Mouse (Mus musculus) lung, embryonic 15.5 days (tissue): ENCODE results near the gene Hist1h2ac. TPM values are rescaled to one million over a fixed set of nuclear protein-coding genes. Genes with fewer than 3 reads are reported as not detected.
A peak's percentile ranks its signal among the peaks of the same experiment; 100 is the strongest.
"Not testable (repeated sequence)": the region's sequence is repeated elsewhere in the genome, so short reads cannot be mapped to it uniquely, and the experiment has no call there.

Source experiments
- ATAC-seq: fragments of 200-750 bp; cut with Nextera tagmentation; 2 replicates; pipeline ENCODE4 v1.8.0; 2017; ENCODE audit warnings: moderate number of reproducible peaks, borderline replicate concordance; ENCODE audit not compliant: low FRiP score, low TSS enrichment; ENCODE audit errors: extremely low read depth
- H3K27ac ChIP-seq: fragments of 300-500 bp; sonication (generic); 2 replicates; pipeline ENCODE4 v1.5.1; 2015; ENCODE audit warnings: moderate library complexity, mild to moderate bottlenecking, inconsistent platforms
- H3K27me3 ChIP-seq: fragments of 300-500 bp; sonication (generic); 2 replicates; pipeline ENCODE4 v1.6.1; 2015; ENCODE audit warnings: inconsistent platforms
- H3K36me3 ChIP-seq: fragments of 300-500 bp; sonication (generic); 2 replicates; pipeline ENCODE4 v1.6.1; 2015; ENCODE audit warnings: inconsistent platforms
- H3K4me1 ChIP-seq: fragments of 300-500 bp; sonication (generic); 2 replicates; pipeline ENCODE4 v1.6.1; 2015; ENCODE audit warnings: inconsistent platforms
- H3K4me2 ChIP-seq: fragments of 300-500 bp; sonication (generic); 2 replicates; pipeline ENCODE4 v1.6.1; 2015; ENCODE audit warnings: inconsistent platforms, mild to moderate bottlenecking, moderate library complexity
- H3K4me3 ChIP-seq: fragments of 300-500 bp; sonication (generic); 2 replicates; pipeline ENCODE4 v1.5.1; 2015; ENCODE audit warnings: mild to moderate bottlenecking, inconsistent platforms
- H3K9ac ChIP-seq: fragments of 300-500 bp; sonication (generic); 2 replicates; pipeline ENCODE4 v1.6.1; 2015; ENCODE audit warnings: inconsistent platforms
- H3K9me3 ChIP-seq: fragments of 300-500 bp; sonication (generic); 2 replicates; pipeline ENCODE4 v1.6.1; 2016; ENCODE audit warnings: inconsistent platforms
- WGBS: fragments of 180-500 bp; shearing (Covaris S2); methylation state at CpG from one replicate; pipeline ENCODE4 v1.1.7; 2015; 5-methylcytosine and 5-hydroxymethylcytosine counted together
- microRNA-seq: library from miRNA; unstranded; fragments of <30 nt; microRNA quantifications from one replicate; pipeline ENCODE4, GENCODE M21; 2016
- polyA plus RNA-seq: library from polyadenylated mRNA; unstranded; fragments of >200 nt; fragmentation: Nextera tagmentation; extraction: Ambion mirVana; gene quantifications from 2 replicates; pipeline ENCODE4 v1.2.1, GENCODE M21; 2015

Hist1h2ac gene
- polyA plus RNA-seq, 1 experiment from 2014 or later = 1.8 TPM

DNA sequence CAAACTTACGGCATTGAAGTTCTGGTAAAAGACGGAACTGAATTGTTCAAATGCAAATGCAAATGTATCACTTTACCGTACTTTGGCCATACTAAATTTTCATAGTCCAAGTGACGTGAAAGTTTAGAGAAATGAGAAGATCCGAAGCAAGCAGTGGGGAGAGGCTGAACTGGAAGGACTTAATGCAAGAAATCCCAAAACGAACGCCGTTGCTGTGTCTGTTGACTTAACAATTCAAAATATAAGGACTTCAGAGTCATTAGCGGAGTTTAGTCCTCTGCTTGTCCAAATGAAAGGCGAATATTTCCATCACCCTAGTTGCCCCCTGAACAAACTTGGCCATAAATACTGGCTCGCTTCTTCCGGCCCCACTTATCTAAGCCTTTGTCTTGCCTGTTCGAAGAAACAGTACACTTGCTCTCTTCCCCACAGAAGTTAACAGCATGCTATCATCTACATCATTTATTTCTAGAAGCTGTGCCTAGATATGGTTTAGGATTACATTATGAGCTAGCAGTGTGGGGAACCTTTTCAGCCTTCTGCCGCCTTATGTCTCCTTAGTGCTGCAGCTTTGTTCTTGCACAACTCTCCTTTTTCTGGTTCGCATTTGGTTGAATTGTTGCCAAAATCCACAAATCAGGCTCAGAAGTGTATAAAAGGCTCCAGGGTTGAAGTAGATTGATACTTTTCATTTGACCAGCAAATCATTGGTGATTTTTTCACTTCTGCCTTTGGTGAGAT lies 1.5 kb upstream of the Hist1h2ac start:
- H3K4me3 ChIP-seq = peak overlapping the region; percentile 49
- 1% methylated on average over 15 of the region's 15 CpGs for WGBS
- peaks cover 18% of the 10 kb centered on the region for H3K4me1 ChIP-seq
- peak overlapping the region; percentile 66 for H3K9ac ChIP-seq
- H3K27ac ChIP-seq = peak overlapping the region; percentile 99
- no peak for ATAC-seq
- peak overlapping the region; percentile 65 for H3K4me2 ChIP-seq
- no peaks in the 10 kb centered on the region for H3K36me3 ChIP-seq
- H3K9me3 ChIP-seq = no peaks in the 10 kb centered on the region
- H3K27me3 ChIP-seq = no peaks in the 10 kb centered on the region

DNA sequence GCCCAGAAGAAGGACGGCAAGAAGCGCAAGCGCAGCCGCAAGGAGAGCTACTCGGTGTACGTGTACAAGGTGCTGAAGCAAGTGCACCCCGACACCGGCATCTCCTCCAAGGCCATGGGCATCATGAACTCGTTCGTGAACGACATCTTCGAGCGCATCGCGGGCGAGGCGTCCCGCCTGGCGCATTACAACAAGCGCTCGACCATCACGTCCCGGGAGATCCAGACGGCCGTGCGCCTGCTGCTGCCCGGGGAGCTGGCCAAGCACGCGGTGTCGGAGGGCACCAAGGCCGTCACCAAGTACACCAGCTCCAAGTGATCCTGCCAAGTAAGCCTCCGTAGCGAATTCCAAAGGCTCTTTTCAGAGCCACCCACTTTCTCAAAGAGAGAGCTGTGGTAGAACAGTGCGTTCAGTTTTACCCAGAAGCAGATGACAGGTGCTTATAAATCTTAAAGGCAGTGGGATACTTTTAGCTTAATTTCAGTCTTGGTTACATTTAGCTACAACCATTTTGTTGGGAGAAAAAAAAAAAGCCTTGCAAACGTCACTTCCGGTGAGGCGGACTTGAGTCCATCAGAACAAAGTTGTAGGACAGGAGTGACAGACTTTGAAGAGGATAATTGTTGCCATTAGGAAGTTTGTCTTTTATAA lies 672 bp upstream of the Hist1h2ac start:
- Histone ChIP-seq H3K9ac (peak overlapping the region; percentile 66), H3K4me3 (peak overlapping the region; percentile 49)

DNA sequence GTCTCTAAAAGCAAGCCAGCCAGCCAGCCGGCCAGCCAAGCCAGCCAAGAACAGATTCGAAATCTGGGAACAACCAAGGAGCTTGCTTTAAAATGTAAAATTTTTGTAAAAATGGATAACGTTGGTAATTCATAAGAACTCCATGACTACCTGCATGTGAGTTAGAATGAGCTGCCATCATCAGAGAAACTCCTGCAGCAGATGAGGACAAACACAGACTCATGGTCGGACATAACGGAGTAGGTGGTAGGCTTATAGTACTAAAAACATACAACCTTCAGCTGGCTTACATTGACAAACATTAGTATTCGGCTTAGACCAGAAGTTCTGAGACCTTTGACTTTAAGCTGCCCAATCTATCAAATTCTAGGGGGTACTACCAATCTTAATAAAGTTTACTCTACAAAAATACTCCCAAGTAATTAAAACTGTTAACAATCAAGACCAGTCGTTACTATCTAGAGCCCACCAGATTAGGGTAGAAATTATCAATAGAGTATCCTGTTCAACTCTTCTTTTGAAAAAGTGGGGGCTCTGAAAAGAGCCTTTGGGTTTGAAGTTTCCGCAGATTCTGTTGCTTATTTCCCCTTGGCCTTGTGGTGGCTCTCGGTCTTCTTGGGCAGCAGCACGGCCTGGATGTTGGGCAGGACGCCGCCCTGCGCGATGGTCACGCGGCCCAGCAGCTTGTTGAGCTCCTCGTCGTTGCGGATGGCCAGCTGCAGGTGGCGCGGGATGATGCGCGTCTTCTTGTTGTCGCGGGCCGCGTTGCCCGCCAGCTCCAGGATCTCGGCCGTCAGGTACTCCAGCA lies 597 bp downstream of the Hist1h2ac start:
- H3K36me3 ChIP-seq, H3K27me3 ChIP-seq, H3K9me3 ChIP-seq: not testable (repeated sequence)
- Histone ChIP-seq H3K4me2 (peak overlapping the region; percentile 59), H3K9ac (peak overlapping the region; percentile 51), H3K4me1 (peaks cover 18% of the 10 kb centered on the region), H3K27ac (peak overlapping the region; percentile 99), H3K4me3 (peak overlapping the region; percentile 49)
- WGBS = 6% methylated on average over 15 of the region's 30 CpGs
- ATAC-seq = peak; percentile 29; the same call in 1 of the 2 replicates

More for the DNA sequence above, 672 bp upstream of the Hist1h2ac start:
- H3K9me3 ChIP-seq, H3K27me3 ChIP-seq, H3K36me3 ChIP-seq: not testable (repeated sequence)
- peaks cover 18% of the 10 kb centered on the region for H3K4me1 ChIP-seq
- ATAC-seq = peak; percentile 13
- H3K4me2 ChIP-seq = peak overlapping the region; percentile 65
- peak overlapping the region; percentile 99 for H3K27ac ChIP-seq
- WGBS = under 1% methylated on average over 13 of the region's 37 CpGs

DNA sequence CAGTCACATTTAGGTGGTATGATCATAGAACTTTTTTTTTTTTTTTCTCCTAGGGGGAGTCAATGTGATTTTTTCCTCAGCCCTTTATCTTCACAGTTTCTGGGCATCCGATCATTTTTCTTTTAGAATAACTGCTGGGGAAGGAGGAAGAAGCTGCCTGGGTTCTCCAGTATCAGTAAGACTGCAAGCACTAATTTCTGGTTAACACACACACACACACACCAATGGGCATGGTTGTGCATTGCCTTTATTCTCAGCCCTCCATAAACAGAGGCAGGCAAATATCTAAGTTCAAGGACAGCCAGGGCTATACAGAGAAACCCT lies 1.2 kb downstream of the Hist1h2ac start:
- 17% methylated on average over 1 of the region's 1 CpGs for WGBS
- Histone ChIP-seq H3K9me3 (no peaks in the 10 kb centered on the region), H3K27ac (peak overlapping the region; percentile 99), H3K4me2 (peak overlapping the region; percentile 59), H3K36me3 (no peaks in the 10 kb centered on the region), H3K4me3 (peak overlapping the region; percentile 49), H3K9ac (peak overlapping the region; percentile 51), H3K27me3 (no peaks in the 10 kb centered on the region), H3K4me1 (peaks cover 18% of the 10 kb centered on the region)
- ATAC-seq = no peak

DNA sequence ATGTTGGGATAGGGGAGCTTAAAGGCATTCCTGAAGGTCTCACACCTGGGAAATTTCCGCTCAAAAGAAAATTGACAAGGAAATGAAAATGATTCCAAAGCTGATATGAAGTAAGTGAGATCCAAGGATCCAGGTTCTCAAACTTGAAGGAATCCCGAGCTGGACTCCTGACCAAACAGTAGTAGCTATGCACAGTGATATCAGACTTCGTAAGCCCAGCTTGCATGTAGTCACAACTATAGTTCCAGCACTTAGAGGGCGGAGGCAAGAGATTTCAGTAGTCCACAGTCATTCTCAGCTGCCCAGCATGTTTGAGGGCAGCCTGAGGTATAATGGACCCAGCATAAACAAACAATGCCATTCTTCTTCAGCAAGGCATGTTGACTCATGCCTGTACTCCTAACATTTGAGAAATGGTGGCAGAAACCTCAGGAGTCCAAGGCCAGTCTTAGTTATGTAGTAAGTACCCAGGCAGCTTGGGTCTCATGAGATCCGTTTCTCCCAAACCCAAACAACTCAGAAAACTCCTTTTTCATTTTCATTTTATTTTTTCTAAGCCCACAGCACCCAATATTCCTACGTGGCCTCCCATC lies 1.7 kb downstream of the Hist1h2ac start:
- peak overlapping the region; percentile 99 for H3K27ac ChIP-seq

DNA sequence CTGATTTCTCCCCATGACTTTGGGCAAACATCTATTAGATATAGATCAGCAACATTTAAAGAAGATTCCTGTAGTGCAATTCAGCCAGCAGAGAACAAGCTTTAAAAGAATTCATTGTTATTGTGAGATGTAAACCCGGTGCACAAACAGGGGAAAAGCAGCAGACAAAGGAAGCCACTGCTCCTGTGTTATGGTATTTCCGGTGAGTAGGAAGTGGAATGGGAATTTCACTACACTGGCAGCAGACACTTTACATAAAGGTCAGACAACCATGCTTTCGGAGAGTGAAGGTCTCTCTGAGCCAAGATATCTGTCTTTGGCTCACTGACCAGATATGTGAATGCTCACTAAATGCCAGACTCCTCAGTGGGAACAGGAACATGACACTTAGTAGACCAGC lies 21.2 kb downstream of the Hist1h2ac start:
- no peak overlapping the region for H3K9ac ChIP-seq
- H3K4me2 ChIP-seq = no peak overlapping the region
- H3K27me3 ChIP-seq = no peaks in the 10 kb centered on the region
- H3K27ac ChIP-seq = no peak overlapping the region
- no peak for ATAC-seq
- no peaks in the 10 kb centered on the region for H3K4me1 ChIP-seq
- H3K9me3 ChIP-seq = no peaks in the 10 kb centered on the region
- H3K4me3 ChIP-seq = no peak overlapping the region
- 50% methylated on average over 3 of the region's 3 CpGs for WGBS
- H3K36me3 ChIP-seq = no peaks in the 10 kb centered on the region

More for the DNA sequence above, 1.7 kb downstream of the Hist1h2ac start:
- no peaks in the 10 kb centered on the region for H3K27me3 ChIP-seq
- WGBS = 70% methylated on average over 6 of the region's 6 CpGs
- H3K4me1 ChIP-seq = peaks cover 16% of the 10 kb centered on the region
- H3K36me3 ChIP-seq = no peaks in the 10 kb centered on the region
- no peaks in the 10 kb centered on the region for H3K9me3 ChIP-seq
- ATAC-seq = no peak
- no peak overlapping the region for H3K4me3 ChIP-seq
- peak overlapping the region; percentile 51; the same call in 1 of the 2 replicates for H3K9ac ChIP-seq
- peak overlapping the region; percentile 59 for H3K4me2 ChIP-seq

DNA sequence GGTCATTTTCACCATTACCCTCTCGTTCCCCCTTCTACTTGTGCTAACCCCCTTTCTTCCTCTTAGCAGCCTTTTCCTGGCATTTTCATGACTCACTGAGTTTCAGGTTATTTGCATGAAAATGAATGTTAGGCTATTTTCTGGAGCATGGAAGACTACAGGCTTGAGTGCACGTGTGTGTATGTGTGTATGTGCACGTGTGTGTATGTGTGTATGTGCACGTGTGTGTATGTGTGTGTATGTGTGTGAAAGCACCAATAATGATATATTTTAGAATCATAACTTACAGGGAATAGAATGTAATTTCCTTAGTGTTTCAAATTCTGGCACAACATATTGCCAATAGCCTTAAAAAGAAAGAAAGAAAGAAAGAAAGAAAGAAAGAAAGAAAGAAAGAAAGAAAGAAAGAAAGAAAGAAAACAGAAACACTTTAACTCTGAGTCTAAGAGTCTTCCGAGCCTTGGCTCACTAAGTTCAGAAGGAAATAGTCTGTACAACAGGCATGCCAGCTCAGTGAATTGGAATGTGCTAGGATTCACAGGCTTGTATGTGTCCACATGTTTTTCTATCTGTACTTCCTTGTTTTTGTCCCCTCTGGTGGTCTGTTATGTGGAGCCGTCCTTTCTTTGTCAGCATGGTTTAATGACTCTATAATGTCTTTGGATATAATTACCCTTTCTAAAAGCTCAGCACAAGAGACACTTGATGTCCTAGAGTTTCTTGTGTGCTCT lies 23.9 kb downstream of the Hist1h2ac start:
- Histone ChIP-seq H3K36me3 (no peaks in the 10 kb centered on the region), H3K4me3 (no peak overlapping the region), H3K4me1 (no peaks in the 10 kb centered on the region), H3K9me3 (no peaks in the 10 kb centered on the region), H3K27me3 (no peaks in the 10 kb centered on the region), H3K4me2 (no peak overlapping the region), H3K9ac (no peak overlapping the region), H3K27ac (no peak overlapping the region)
- WGBS = 62% methylated on average over 6 of the region's 6 CpGs
- ATAC-seq = no peak

Small RNA genes within 50 kb of the gene (microRNA-seq; reads per million reads assigned to microRNA genes)
- not detected for gene Gm44350

Other genes with a start within 250 kb of the Hist1h2ac start
- gene Btn1a1, start 218.0 kb downstream of the Hist1h2ac start, polyA plus RNA-seq = 0.14 and 0.26 TPM in 2 replicates
- gene Btn2a2, start 195.1 kb downstream of the Hist1h2ac start, polyA plus RNA-seq = 0.16 and 0.21 TPM in 2 replicates
- gene Hist1h4h, start 152.9 kb downstream of the Hist1h2ac start, polyA plus RNA-seq = 6.9 and 8.1 TPM in 2 replicates
- gene Hist1h2af, start 150.0 kb downstream of the Hist1h2ac start, polyA plus RNA-seq = 6.2 and 8.4 TPM in 2 replicates
- 9.5 and 10.8 TPM in 2 replicates for gene Hist1h3g, start 148.5 kb downstream of the Hist1h2ac start, polyA plus RNA-seq
- 1.4 TPM in 2 replicates for gene Hist1h2bh, start 140.6 kb downstream of the Hist1h2ac start, polyA plus RNA-seq
- gene Hist1h3f, start 139.9 kb downstream of the Hist1h2ac start, polyA plus RNA-seq = 0.75 and 1.5 TPM in 2 replicates
- 1.7 and 2.1 TPM in 2 replicates for gene Hist1h4f, start 132.3 kb downstream of the Hist1h2ac start, polyA plus RNA-seq
- 0.78 and 0.86 TPM in 2 replicates for gene Hist1h1d, start 130.7 kb downstream of the Hist1h2ac start, polyA plus RNA-seq
- gene Hist1h3e, start 121.6 kb downstream of the Hist1h2ac start, polyA plus RNA-seq = 7.1 and 7.9 TPM in 2 replicates
- gene Hist1h2ae, start 112.7 kb downstream of the Hist1h2ac start, polyA plus RNA-seq = 143 and 164 TPM in 2 replicates
- 14.5 and 17.7 TPM in 2 replicates for gene Hist1h2bg, start 112.6 kb downstream of the Hist1h2ac start, polyA plus RNA-seq
- 10.1 and 10.2 TPM in 2 replicates for gene Hist1h2bf, start 109.8 kb downstream of the Hist1h2ac start, polyA plus RNA-seq
- 3.1 and 4.6 TPM in 2 replicates for gene Hist1h2ad, start 109.6 kb downstream of the Hist1h2ac start, polyA plus RNA-seq
- 9.4 and 10.2 TPM in 2 replicates for gene Hist1h3d, start 108.2 kb downstream of the Hist1h2ac start, polyA plus RNA-seq
- 160 and 177 TPM in 2 replicates for gene Hist1h4d, start 102.3 kb downstream of the Hist1h2ac start, polyA plus RNA-seq
- 2.5 and 3.6 TPM in 2 replicates for gene Hist1h2be, start 62.8 kb downstream of the Hist1h2ac start, polyA plus RNA-seq
- 28.3 and 28.5 TPM in 2 replicates for gene Hist1h1e, start 61.4 kb downstream of the Hist1h2ac start, polyA plus RNA-seq
- 60.8 and 63.6 TPM in 2 replicates for gene Hist1h2bc, start 251 bp upstream of the Hist1h2ac start, polyA plus RNA-seq
- gene Hist1h1t, start 11.9 kb upstream of the Hist1h2ac start, polyA plus RNA-seq = 0.22 and 0.35 TPM in 2 replicates
- 8.2 and 9.4 TPM in 2 replicates for gene Hist1h4c, start 14.5 kb upstream of the Hist1h2ac start, polyA plus RNA-seq
- 8.6 and 10.8 TPM in 2 replicates for gene Hfe, start 26.9 kb upstream of the Hist1h2ac start, polyA plus RNA-seq
- 36.2 and 37.0 TPM in 2 replicates for gene Hist1h1c, start 54.9 kb upstream of the Hist1h2ac start, polyA plus RNA-seq
- 12.0 and 13.7 TPM in 2 replicates for gene Hist1h3c, start 61.7 kb upstream of the Hist1h2ac start, polyA plus RNA-seq
- 3.2 and 4.1 TPM in 2 replicates for gene Hist1h2bb, start 62.8 kb upstream of the Hist1h2ac start, polyA plus RNA-seq
- gene Hist1h2ab, start 67.2 kb upstream of the Hist1h2ac start, polyA plus RNA-seq = 74.3 and 83.5 TPM in 2 replicates
- gene Hist1h3b, start 68.3 kb upstream of the Hist1h2ac start, polyA plus RNA-seq = 12.0 and 18.6 TPM in 2 replicates
- 5.8 and 7.5 TPM in 2 replicates for gene Hist1h4b, start 73.1 kb upstream of the Hist1h2ac start, polyA plus RNA-seq
- 0.69 TPM in 1 of 2 replicates, not detected in the other for gene Hist1h4a, start 77.3 kb upstream of the Hist1h2ac start, polyA plus RNA-seq
- 8.3 and 8.5 TPM in 2 replicates for gene Hist1h3a, start 78.4 kb upstream of the Hist1h2ac start, polyA plus RNA-seq
- gene Hist1h1a, start 79.7 kb upstream of the Hist1h2ac start, polyA plus RNA-seq = 3.3 and 3.9 TPM in 2 replicates
- not detected in 2 replicates for gene Trim38, start 86.0 kb upstream of the Hist1h2ac start, polyA plus RNA-seq
- gene Slc17a2, start 123.0 kb upstream of the Hist1h2ac start, polyA plus RNA-seq = not detected in 2 replicates
- not detected in 2 replicates for gene Slc17a3, start 155.5 kb upstream of the Hist1h2ac start, polyA plus RNA-seq
- gene Slc17a1, start 183.8 kb upstream of the Hist1h2ac start, polyA plus RNA-seq = 0.15 TPM in 1 of 2 replicates, not detected in the other
- not detected in 2 replicates for gene Slc17a4, start 231.1 kb upstream of the Hist1h2ac start, polyA plus RNA-seq